Mouse (Mus musculus): ENCODE data around the gene Sulf2. TPM values are rescaled to one million over a fixed set of nuclear protein-coding genes. Genes with fewer than 3 reads are reported as not detected.

Gene Sulf2
- total and polyA plus RNA-seq, 3 experiments: not detected

DNA sequence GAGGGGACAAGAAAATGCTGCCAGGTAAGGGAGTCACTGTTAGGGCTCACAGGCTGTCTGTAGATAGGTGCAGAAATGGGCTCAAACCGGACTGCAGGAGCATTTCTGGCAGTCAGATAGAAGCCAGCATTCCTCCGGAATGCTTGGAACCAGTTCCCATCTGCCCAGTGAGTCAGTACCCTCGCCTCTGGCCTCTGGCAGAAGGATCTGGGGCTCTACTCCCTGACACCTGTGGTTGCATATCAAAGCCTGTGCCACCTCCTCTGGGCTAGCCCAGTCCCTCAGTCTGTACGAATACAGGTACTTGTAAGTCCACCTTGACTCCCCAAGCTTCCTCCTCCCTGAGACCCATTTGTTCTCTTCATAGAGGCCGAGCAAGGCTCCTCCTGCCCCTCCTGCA lies 17.7 kb upstream of the Sulf2 start:
- no peaks in the 10 kb centered on the region for H3K79me2 ChIP-seq (ENCODE audit: control insufficient read depth, insufficient read depth, low read length, poor library complexity)
- H3K36me3 ChIP-seq (ENCODE audit: control insufficient read depth in 1 of 2, insufficient read depth in 2 of 2, low read length in 2 of 2): no peaks in the 10 kb centered on the region
- TF ChIP-seq KAT2A (conservative IDR thresholded peaks at IDR 0.05; ENCODE audit: low read depth, low read length) (no peak), GATA1 (IDR thresholded peaks at IDR 0.05; ENCODE audit: low read depth, low read length) (no peak), MXI1 (IDR thresholded peaks at IDR 0.05; ENCODE audit: low read depth, low read length) (no peak), UBTF (IDR thresholded peaks at IDR 0.05; ENCODE audit: borderline replicate concordance, insufficient read depth, low read depth, low read length) (no peak), MAX (IDR thresholded peaks at IDR 0.05; ENCODE audit: low read length) (no peak), RAD21 (IDR thresholded peaks at IDR 0.05; ENCODE audit: low read depth, low read length) (no peak), JUND (IDR thresholded peaks at IDR 0.05; ENCODE audit: low read depth, low read length) (no peak), POLR2AphosphoS2 (IDR thresholded peaks at IDR 0.05; ENCODE audit: low read length) (no peak), ZC3H11A (IDR thresholded peaks at IDR 0.05; ENCODE audit: low read depth, low read length) (no peak), TBP (IDR thresholded peaks at IDR 0.05; ENCODE audit: low read depth, low read length) (no peak), CHD1 (IDR thresholded peaks at IDR 0.05; ENCODE audit: low read depth, low read length) (no peak), POLR2A (IDR thresholded peaks at IDR 0.05; ENCODE audit: control insufficient read depth in 1 of 2, insufficient read depth in 1 of 2, low read depth in 1 of 2, low read length in 2 of 2, poor library complexity in 1 of 2) (no peak), TCF12 (IDR thresholded peaks at IDR 0.05; ENCODE audit: low read depth, low read length) (no peak), BHLHE40 (IDR thresholded peaks at IDR 0.05; ENCODE audit: borderline replicate concordance, low read depth, low read length) (no peak)
- no peak overlapping the region for H3K9ac ChIP-seq (ENCODE audit: control insufficient read depth, low read depth, low read length, poor library complexity, severe bottlenecking)
- no peaks in the 10 kb centered on the region for H3K9me3 ChIP-seq (replicated peaks; ENCODE audit: insufficient read depth, low read length)
- DNase-seq (ENCODE audit: low read depth, low spot score): no peak
- H3K4me3 ChIP-seq (ENCODE audit: control insufficient read depth in 1 of 2, insufficient read depth in 1 of 2, low read depth in 2 of 2, low read length in 2 of 2): no peak overlapping the region
- no peaks in the 10 kb centered on the region for H3K4me1 ChIP-seq (ENCODE audit: control insufficient read depth in 1 of 2, insufficient read depth in 2 of 2, low read length in 2 of 2)
- no peak overlapping the region for H3K27ac ChIP-seq (ENCODE audit: control insufficient read depth, low read depth, low read length)
- H3K27me3 ChIP-seq (ENCODE audit: control insufficient read depth in 1 of 2, insufficient read depth in 2 of 2, low read length in 2 of 2): no peaks in the 10 kb centered on the region

DNA sequence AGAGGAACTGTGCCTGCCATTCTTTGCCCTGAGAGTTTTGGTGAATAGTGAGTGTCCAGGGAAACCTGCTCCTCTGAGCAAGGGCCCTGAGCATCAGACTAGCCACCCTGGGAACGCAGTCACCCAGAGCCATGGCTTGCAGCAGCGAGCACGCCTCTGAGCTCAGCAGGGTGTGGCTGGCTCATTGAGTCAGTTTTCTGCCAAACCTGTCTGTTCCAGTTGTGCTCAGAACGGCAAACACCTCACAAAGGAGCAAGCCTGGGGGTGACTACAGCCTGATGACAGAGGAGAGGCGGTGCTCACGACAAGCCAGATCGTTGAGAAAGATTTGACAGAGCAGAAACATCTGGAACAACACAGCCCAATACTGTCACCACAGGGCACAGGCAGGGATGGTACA lies 14.7 kb upstream of the Sulf2 start:
- no peaks in the 10 kb centered on the region for H3K27me3 ChIP-seq (ENCODE audit: control insufficient read depth in 1 of 2, insufficient read depth in 2 of 2, low read length in 2 of 2)
- H3K27ac ChIP-seq (ENCODE audit: control insufficient read depth, low read depth, low read length): no peak overlapping the region
- H3K4me1 ChIP-seq (ENCODE audit: control insufficient read depth in 1 of 2, insufficient read depth in 2 of 2, low read length in 2 of 2): no peaks in the 10 kb centered on the region
- H3K9ac ChIP-seq (ENCODE audit: control insufficient read depth, low read depth, low read length, poor library complexity, severe bottlenecking): no peak overlapping the region
- no peak for DNase-seq (ENCODE audit: low read depth, low spot score)
- no peaks in the 10 kb centered on the region for H3K36me3 ChIP-seq (ENCODE audit: control insufficient read depth in 1 of 2, insufficient read depth in 2 of 2, low read length in 2 of 2)
- TF ChIP-seq CTCF (IDR thresholded peaks at IDR 0.05 in 2 of 3, conservative IDR thresholded peaks at IDR 0.05 in 1 of 3; ENCODE audit: control insufficient read depth in 1 of 3, insufficient read depth in 1 of 3, low read depth in 2 of 3, low read length in 3 of 3, poor library complexity in 1 of 3, severe bottlenecking in 1 of 3) (no peak), ETS1 (IDR thresholded peaks at IDR 0.05; ENCODE audit: low read depth, low read length) (no peak), MYC (IDR thresholded peaks at IDR 0.05; ENCODE audit: low read depth, low read length) (no peak), SIN3A (IDR thresholded peaks at IDR 0.05; ENCODE audit: low read length) (no peak), POLR2AphosphoS2 (IDR thresholded peaks at IDR 0.05; ENCODE audit: low read length) (no peak), RAD21 (IDR thresholded peaks at IDR 0.05; ENCODE audit: low read depth, low read length) (no peak), E2F4 (IDR thresholded peaks at IDR 0.05; ENCODE audit: borderline replicate concordance, low read depth, low read length) (no peak), USF1 (IDR thresholded peaks at IDR 0.05; ENCODE audit: low read depth, low read length) (no peak), MYB (IDR thresholded peaks at IDR 0.05; ENCODE audit: low read depth, low read length) (no peak), GATA1 (IDR thresholded peaks at IDR 0.05; ENCODE audit: low read depth, low read length) (no peak), POLR2AphosphoS5 (IDR thresholded peaks at IDR 0.05; ENCODE audit: borderline replicate concordance, low read depth, low read length) (no peak), MAX (IDR thresholded peaks at IDR 0.05; ENCODE audit: low read length) (no peak), CHD1 (IDR thresholded peaks at IDR 0.05; ENCODE audit: low read depth, low read length) (no peak), ZMIZ1 (IDR thresholded peaks at IDR 0.05; ENCODE audit: low read depth, low read length) (no peak), TBP (IDR thresholded peaks at IDR 0.05; ENCODE audit: low read depth, low read length) (no peak), USF2 (IDR thresholded peaks at IDR 0.05; ENCODE audit: borderline replicate concordance in 1 of 2, insufficient read depth in 1 of 2, low read depth in 1 of 2, low read length in 2 of 2) (no peak), MXI1 (IDR thresholded peaks at IDR 0.05; ENCODE audit: low read depth, low read length) (no peak), ZNF384 (IDR thresholded peaks at IDR 0.05; ENCODE audit: low read depth, low read length) (no peak)
- H3K4me3 ChIP-seq (ENCODE audit: control insufficient read depth in 1 of 2, insufficient read depth in 1 of 2, low read depth in 2 of 2, low read length in 2 of 2): no peak overlapping the region
- H3K79me2 ChIP-seq (ENCODE audit: control insufficient read depth, insufficient read depth, low read length, poor library complexity): no peaks in the 10 kb centered on the region
- H3K9me3 ChIP-seq (replicated peaks; ENCODE audit: insufficient read depth, low read length): no peaks in the 10 kb centered on the region
